Mouse (Mus musculus) adrenal gland, postnatal 36 days (tissue): ENCODE measurements around the gene Tbrg4. TPM values are rescaled to one million over a fixed set of nuclear protein-coding genes. Genes with fewer than 3 reads are reported as not detected.

Experiments used
- DNase-seq, 2 experiments: peaks; one replicate each; pipeline ENCODE4 v3.0.0; 2021; ENCODE audit warnings: mixed read lengths in 1 of 2
- total RNA-seq, 2 experiments: library from RNA; stranded (reverse); gene quantifications; 2 replicates each; pipeline ENCODE4 v1.2.3; 2021

Tbrg4 gene
- total RNA-seq, 2 experiments from 2014 or later, result 61.7 to 64.5 TPM

DNA sequence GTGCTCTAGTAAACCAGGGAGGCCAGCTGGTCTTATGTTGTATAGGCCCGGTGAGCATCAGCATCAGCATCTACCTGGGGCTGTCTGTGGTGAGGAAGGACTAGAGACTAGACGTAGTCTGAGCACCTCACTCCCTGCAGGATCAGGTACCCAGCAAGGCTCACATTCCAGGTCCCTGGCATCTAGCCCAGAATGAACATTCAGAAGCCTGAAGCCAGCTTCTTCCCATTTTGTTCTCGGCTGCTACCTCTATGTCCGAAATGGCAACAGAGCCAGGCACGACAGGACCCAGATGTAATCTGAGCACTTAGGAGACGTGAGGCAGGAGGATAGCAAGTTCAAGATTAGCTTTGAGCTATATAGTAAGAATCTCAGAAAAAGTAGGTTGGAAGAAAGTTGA is 31.0 kb downstream of the Tbrg4 start:
- no peak for DNase-seq

DNA sequence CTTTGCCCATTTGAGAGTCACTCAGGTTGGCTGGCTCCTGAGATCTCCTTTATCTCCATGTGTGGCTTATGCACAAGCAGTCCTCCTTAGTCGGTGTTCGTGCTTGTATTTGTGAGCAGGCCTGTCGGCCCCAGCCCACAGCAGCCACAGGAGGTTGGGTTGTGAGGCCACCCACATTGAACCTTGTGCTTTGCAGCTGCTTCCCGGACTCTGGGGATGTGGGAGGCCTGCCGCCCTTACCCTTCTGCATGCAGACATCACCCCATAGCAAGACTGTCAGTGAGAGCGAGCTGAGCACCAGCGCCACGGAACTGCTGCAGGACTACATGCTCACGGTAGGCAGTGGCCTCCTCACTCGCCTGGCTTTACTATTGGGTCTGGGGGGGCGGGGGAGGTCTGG is 32.5 kb downstream of the Tbrg4 start:
- no peak for DNase-seq

DNA sequence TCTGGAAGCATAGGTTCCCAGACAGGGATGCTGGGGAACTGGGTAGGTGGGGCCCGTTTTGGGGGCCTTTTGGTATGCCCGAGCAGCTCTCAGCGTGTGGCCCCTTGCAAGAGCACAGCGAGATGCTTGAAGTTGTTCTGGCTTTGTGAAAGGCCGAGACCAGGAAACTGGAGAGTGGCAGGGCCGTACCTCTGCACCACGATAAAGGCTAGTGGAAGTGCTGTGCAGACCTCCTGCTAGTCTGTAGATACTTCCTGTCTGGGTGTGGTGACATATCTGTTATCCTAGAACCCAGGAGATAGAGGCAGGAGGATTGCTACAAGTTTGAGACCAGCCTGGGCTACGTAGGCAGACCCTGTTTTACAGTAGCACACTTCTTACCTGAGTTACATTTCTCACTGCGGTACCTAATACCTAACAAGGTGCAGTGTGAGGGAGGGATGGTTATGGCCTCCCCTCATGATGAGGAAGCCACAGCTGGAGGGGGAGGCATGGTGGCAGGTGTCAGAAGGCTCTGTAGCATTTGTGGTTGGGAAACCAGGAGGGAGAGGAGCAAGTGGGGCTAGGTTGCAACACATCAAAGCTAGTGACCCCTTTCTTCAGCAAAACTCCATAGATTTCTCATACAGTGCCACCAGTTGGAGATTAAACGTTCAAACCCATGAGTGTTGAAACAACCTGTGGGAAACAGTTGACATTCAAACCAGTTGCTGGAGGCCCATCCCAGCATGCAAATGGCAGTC is 34.8 kb downstream of the Tbrg4 start:
- DNase-seq, result no peak

DNA sequence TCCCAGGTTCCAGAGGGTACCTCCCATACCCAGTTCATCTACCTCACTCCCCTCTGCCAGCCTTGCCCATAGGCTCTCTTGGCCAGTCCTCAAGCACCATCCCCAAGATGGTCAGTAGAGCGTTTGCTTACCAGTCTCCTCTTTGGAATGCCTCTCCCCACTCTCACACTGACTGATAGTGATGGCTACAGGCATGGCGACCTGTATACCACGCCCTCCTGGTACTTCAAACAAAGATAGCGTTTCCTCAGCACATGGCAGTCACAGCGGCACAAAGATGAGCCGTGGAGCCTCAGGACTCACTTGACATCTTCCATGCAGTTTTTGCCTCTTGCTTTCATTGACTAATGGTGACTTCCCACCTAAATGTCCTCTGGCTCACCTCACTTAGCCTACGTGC is 36.0 kb downstream of the Tbrg4 start:
- no peak for DNase-seq

DNA sequence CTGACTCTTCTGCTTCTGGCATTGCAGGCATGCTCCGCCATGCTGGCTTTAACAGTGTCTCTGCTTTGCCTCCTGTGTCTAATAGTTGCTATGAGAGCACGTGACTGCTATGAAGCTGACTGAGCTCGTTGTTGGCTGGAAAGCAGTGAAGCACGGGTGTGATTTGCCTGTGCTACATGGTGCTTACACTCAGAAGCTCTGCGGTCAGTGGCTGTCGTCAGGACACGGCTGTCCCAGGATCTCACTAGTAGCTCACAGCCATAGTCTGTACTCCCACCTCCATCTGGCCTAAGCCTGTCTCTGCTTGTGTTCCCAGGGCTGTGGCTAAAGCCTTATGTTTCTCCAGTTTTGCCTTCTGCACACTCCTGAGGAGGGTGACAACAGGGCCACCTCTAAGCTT is 37.6 kb downstream of the Tbrg4 start:
- DNase-seq, result no peak

DNA sequence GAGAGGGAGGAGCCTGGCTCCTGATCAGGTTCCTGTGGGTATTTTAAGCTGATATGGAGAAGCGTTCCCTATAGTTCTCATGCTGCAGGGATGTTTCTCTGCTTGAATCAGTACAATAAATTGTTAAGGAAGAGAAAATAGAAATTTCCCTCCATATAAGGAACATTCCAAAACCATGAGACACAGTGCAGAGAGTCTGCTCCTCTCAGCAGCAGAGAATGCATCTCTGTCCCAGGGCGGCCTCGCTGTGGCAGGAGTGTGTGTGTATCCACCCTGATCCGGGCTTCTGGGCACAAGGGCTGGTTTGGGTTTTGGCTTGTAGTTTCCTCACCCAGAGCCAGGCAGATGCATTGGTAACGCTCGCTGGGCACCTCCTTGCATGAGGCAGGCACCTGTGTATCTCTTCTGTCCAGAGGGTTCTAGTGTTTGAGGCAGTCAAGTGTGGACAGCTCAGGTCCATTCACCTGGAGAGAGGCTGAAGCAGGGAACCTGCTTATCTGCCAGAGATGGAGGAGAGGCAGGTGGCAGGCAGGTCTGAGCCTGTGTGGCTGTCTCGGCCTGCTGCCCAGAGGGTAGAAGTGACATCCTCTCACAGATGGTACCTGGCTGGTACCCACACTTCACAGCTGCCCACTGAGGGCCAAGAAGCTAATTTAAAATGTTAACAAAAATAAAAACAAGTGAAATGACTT is 38.5 kb downstream of the Tbrg4 start:
- DNase-seq, result no peak

DNA sequence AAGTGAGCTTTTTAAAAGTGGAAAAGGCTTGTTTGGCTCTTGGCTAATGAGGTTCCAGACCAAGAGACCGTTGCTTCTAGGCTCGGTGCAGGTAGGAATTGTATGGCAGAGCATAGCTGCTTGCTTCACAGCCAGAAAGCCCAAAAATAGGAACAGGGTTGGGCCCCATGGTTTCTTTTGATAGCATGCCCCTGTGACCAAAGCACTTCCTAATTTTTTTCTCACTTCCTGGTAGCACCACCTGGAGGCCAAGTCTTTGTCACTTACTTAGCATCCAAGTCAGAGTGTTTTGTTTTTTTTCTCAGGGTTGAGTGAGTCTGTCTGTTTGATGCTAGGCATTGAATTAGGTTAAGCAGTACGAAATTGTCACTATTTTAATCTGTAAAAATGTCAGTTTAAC is 39.2 kb downstream of the Tbrg4 start:
- DNase-seq, result no peak

DNA sequence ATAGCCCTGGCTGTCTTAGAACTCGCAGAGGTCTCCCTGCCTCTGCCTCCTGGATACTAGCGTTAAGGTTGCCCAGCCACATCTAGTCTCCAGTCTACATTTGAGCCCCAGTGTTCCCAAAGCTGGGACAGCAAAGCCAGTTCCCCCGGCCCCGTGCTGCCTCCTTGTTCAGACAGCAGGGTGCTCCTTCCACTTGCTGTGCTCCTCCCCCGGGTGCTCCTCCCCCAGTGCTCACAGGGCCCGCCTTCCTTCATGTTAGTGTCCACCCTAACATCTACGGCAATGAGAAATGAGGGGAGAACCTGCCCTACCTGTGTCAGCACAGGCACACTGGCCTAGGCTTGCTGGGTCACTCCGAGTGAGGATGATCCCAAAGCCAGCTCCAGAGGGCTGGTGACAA is 40.1 kb downstream of the Tbrg4 start:
- DNase-seq, result no peak

DNA sequence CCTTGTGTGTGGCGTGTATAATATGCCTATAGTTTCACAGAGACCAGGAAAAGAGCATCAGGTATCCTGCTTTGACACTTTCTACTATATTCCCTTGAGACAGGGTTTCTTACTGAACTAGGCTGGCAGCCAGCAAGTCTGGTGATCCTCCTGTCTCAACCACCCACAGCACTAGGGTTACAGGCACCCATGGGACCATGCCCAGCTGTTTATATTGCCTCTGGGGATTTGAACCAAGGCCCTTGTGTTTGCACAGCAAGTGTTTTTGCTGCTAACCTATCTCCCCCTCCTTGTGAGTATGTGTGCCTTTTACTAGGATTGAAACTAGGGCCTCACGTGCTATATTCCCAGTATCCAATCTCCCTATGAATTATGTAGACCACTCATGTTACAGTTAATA is 44.3 kb downstream of the Tbrg4 start:
- no peak for DNase-seq

DNA sequence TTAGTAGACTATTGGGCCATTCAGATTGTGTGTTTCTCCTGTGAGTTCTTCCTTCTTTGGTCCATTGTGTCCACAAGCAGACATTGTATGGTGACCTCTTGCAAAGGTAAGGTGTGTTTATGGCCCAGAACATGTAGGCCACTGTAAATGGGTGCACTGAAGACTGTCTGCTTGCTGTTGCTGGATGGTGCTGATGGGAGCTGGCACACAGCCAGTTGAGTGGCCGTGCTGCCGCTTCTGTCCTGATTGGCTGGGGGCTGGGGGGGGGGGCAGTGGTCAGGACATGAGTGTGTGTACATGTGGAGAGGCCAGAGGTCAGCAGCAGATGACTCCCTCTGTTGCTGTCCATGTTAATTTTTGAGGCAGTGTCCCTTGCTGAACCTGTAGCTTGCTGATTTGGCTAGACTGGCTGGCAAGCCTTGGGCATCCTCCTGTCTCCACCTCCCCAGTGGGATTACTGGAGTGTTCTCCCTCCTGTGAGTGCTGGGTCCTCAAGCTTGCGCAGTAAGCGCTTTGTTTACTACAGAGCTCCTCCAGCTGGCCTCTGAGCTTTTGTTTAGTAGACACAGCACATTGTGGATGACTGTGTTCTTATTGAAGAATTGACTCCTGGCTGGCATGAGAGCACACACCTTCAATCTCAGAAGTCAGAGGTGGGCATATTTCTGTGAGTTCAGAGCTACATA is 45.7 kb downstream of the Tbrg4 start:
- no peak for DNase-seq

DNA sequence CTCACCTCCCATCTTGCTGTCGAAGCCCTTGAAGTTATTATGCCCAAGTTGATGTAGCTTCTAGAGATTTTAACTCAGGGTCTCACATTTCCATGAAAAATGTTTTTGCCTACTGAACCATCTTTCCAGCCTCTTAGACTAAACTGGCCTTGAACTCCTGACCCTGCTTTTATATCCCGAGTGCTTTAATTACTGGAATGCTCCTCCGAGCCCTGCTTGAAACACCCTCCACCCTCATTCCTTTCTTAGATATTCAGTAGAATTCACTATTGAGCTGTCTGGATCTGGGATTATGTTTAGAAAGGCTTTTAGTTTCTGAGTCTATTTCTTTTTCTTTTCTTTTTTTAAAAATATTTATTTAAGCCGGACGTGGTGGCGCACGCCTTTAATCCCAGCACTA is 46.5 kb downstream of the Tbrg4 start:
- no peak for DNase-seq

DNA sequence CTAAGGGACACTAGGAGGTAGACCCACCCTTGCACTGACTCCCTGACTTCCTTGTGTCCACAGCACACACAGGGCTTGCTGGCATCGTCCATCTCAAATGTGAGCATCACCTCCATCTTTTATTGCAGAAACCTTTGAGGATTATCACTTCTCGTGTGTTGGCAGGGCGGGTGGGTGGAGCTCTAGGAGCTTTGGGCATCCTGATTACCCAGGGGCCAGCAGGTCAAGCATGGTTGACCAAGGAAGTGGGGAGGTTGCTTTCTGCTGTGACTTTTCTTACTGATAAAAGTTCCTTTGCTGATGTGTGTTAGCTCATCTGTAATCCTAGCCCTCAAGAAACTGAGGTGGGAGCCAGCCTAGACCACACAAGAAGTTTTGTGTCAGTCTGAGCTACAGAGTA is 49.7 kb downstream of the Tbrg4 start:
- DNase-seq, result no peak

DNA sequence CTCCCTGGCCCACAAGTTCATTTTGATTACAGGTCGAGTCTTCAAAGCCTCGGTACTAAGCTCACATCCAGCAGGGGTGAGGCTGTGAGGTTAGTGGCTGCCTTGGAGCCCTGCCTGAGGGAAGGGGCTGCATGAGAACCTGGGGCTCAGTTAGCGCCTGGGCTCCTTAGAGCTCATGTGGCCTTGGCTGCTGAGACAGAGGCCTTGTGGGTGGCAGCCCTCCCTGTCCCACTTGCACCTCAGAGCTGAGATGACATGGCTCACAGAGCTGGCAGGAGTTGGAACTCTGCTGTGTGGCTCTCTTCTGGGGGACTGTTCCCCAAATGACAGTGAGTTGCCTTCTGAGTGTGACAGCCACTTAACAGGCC is 56.5 kb downstream of the Tbrg4 start:
- DNase-seq, result peak; percentile 70 to 71

DNA sequence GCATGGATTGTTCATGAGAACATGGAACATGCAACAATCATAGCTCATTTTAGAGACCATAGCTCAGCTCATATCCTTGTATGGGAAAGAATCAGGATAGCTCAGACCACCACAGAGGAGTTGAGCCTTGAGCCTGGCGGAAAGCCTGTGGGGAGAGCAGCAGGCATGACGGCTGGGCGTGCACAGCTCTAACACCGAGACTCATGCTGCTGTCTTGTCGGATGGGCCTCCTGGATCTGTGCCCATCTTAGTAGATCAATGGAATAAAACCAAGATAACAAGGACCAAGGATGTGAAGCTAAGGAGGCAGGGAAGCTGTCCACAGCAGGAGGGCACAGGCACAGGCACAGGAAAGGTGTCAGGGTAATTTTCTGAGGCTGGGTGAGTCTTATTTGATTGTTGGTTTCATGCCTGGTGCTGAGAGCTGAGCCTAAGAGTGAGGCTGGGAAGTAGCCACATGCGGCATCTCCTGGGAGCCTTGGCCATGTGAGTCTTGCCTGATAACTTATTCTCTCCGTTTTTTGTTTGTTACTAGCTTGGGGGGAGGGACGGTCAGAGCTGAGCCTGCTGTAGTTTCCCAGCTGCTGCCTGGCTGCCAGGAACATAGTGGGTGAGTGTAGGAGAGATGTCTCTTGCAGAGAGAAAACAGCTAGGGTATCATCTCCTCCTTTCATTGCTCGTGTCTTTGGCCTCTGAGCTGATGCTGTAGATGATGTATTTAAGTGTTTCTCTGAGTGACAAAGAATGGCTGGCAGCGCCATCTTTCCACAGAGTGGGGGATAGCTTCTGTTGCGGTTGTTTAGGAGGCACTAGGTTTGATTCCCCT is 57.1 kb downstream of the Tbrg4 start:
- peak; percentile 21 to 45 for DNase-seq

DNA sequence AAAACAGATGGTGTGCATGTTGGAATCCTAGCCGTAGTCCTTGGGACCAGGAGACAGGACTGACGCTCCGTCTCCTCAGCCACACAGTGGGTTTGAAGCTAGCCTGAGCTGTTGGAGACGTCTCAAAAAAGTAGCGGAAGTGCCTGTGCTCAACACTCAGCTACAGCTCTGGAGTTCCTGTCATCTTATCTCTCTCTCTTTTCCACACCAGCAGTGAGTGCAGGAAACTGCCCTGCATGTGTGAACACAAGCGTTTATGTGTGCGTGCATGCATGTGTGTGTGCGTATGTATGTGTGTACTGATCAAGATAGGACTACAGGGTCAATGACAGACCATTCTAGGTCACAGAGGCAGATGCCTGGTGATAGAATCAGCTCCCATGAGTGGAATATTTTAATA is 57.9 kb downstream of the Tbrg4 start:
- no peak for DNase-seq

DNA sequence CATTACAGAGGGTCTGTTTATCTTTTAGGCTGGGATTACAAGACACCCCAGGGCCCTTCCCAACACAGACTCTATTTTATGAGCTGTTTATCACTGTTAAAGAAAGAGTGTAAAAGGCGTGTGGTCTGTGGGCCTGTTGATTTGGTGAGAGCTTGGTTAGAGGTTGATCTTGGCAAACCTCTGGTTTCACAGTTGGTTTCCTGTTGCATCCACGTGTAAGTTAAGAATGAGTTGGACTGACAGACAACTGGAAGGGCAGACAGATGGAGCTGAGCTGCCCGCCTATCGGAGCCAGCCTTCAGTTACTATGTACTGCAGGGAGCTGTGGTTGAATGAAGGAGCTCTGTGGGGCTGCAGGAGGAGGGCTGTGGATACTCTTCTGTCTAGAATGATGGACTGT is 59.4 kb downstream of the Tbrg4 start:
- DNase-seq, result no peak

Other genes starting within 250 kb of the Tbrg4 start
- gene Zmiz2, start 237.0 kb downstream of the Tbrg4 start, total RNA-seq, result 10 to 100 TPM; 49.1 to 51.0 TPM
- gene Ppia, start 210.6 kb downstream of the Tbrg4 start, total RNA-seq, result 1,000 to 10,000 TPM; 1,935 TPM
- 10 to 100 TPM; 64.9 to 68.8 TPM for gene H2afv, start 181.6 kb downstream of the Tbrg4 start, total RNA-seq
- 10 to 100 TPM; 72.5 to 82.2 TPM for gene Purb, start 150.2 kb downstream of the Tbrg4 start, total RNA-seq
- gene Myo1g, start 105.1 kb downstream of the Tbrg4 start, total RNA-seq, result 1 to 10 TPM; 2.0 to 2.3 TPM
- 10 to 100 TPM; 32.0 to 45.7 TPM for gene Ccm2, start 79.2 kb downstream of the Tbrg4 start, total RNA-seq
- 1 to 10 TPM; 1.0 to 1.6 TPM for gene Nacad, start 20.0 kb downstream of the Tbrg4 start, total RNA-seq
- gene Wap, start 12.6 kb upstream of the Tbrg4 start, total RNA-seq, result not detected
- 10 to 100 TPM; 14.6 to 20.1 TPM for gene Ramp3, start 32.5 kb upstream of the Tbrg4 start, total RNA-seq
- gene Gm11983, start 211.6 kb upstream of the Tbrg4 start, total RNA-seq, result not detected